Mouse (Mus musculus): Measurements from ENCODE around the gene Habp4.

GRCm38 (mm10) chr13:64187065-64187464 lies 25.4 kb downstream of the Habp4 start:
- no peak for TF ChIP-seq CTCF (IDR thresholded peaks at IDR 0.05; ENCODE audit: control insufficient read depth, insufficient read depth, insufficient read length)
- TF ChIP-seq USF1 (IDR thresholded peaks at IDR 0.05; ENCODE audit: low read depth) = no peak
- TF ChIP-seq FOSL1 (IDR thresholded peaks at IDR 0.05; ENCODE audit: insufficient read depth, low read length, poor library complexity, severe bottlenecking) = no peak
- no peak for TF ChIP-seq CEBPB (IDR thresholded peaks at IDR 0.05; ENCODE audit: low read depth)
- TF ChIP-seq MAX (IDR thresholded peaks at IDR 0.05) = no peak
- TF ChIP-seq MYOD1 (IDR thresholded peaks at IDR 0.05; ENCODE audit: control insufficient read depth, insufficient read length, low read depth) = no peak
- TF ChIP-seq MYOG (IDR thresholded peaks at IDR 0.05; ENCODE audit: control insufficient read depth, extremely low read depth, insufficient read length) = no peak
